Mouse (Mus musculus) olfactory bulb, adult 2 months (tissue): Measurements from ENCODE around the gene Shisal1.
A peak's percentile ranks its signal among the peaks of the same experiment; 100 is the strongest.

Experiments used
- CTCF ChIP-seq: fragments of 200-500 bp; IDR thresholded peaks from 2 replicates; pipeline ENCODE4 v1.5.1; 2012; ENCODE audit warnings: low read depth, mild to moderate bottlenecking, low read length, moderate library complexity; ENCODE audit not compliant: insufficient read depth
- POLR2A ChIP-seq: fragments of 200-500 bp; IDR thresholded peaks from 2 replicates; pipeline ENCODE4 v1.6.1; 2012; ENCODE audit warnings: mild to moderate bottlenecking, low read depth, low read length, moderate library complexity; ENCODE audit not compliant: insufficient read depth

DNA sequence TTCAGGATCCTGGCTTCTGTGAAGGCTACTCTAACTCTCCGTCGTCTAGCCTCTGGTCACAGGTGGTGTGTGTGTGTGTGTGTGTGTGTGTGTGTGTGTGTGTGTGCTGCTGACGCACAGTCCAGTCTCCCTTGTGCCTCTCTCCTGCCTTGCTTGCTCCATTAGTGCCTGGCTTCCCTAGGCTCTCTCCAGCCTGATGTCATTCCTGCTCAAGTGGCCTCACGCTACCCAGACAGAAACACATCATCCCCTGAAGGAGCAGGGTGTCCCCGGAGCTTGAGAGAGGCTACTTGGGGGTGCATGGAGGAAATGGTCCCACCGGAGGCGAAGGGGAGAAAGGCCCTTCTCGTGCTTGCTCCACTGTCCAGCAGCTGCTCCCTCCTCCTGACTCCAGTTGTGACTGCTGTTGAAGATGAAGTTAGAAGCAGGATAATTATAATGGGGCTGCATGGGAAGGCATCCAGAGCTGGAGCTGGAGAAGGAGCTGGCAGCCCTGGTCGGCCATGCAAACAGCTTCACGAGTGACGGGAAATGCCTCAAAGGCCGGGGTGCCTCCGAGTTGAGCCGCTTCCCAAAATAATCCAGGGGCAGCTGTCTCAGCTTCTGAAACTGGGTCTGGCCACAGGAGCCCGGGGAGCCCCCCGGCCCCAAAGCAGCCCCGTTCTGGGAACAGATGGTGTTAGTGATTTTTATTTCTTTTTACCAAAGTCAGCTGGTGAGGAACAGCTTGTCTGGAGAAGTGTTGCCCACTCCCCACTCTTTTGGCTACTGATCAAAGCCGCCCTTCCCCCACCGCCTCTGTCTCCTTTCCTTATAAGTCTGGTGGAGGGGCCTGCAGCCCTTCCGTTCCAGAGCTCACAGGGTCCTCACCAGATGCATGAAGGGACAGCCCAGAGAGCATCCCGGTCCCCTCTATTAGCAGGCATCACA lies 94.7 kb downstream of the Shisal1 start:
- TF ChIP-seq CTCF (no peak), POLR2A (0 out of 2 replicates have a peak, but pooled peaks have one; percentile 10)
